Mouse (Mus musculus): ENCODE results near the gene Hoxd11. TPM values are rescaled to one million over a fixed set of nuclear protein-coding genes. Genes with fewer than 3 reads are reported as not detected.

Gene Hoxd11
- polyA plus RNA-seq, 1 experiment from 2014 or later, result not detected

DNA sequence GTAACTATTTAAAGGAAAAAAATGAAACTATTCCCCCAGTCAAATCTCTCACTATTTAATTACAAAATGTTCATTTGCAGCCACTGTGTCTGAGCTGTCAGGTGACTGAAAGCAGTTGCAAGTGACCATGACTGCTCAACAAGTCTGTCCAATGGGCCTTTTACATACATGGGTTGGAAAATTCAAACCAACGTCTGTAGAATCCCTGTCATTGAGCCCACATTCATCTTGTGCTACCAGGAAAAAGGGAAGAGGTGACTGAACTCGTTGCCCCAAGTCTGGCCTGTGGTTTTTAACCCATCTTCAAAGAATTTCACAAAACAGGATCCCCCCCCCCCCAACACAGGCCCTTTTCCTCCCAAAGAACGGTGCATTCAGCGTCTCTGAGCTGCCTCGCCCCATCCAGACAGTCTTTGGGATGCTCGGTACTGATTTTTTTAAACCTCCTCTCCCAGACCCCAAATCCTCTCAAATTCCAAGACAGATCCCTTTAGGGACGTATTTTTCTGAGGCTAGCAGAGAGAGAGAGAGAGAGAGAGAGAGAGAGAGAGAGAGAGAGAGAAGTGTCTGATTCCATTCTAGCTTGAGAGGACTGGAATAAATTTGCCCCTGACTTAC, 16.6 kb downstream of the Hoxd11 start:
- no peak overlapping the region for H3K4me2 ChIP-seq
- H3K27me3 ChIP-seq, result peaks cover 100% of the 10 kb centered on the region
- no peak overlapping the region for H3K4me3 ChIP-seq
- H3K36me3 ChIP-seq (ENCODE audit: poor library complexity, severe bottlenecking), result no peaks in the 10 kb centered on the region
- peaks cover 15% of the 10 kb centered on the region for H3K4me1 ChIP-seq
- WGBS, result 4% methylated on average over 7 of the region's 7 CpGs
- ATAC-seq, result no peak
- no peak overlapping the region for H3K27ac ChIP-seq
- no peak overlapping the region for H3K9ac ChIP-seq
- no peaks in the 10 kb centered on the region for H3K9me3 ChIP-seq (replicated peaks)

DNA sequence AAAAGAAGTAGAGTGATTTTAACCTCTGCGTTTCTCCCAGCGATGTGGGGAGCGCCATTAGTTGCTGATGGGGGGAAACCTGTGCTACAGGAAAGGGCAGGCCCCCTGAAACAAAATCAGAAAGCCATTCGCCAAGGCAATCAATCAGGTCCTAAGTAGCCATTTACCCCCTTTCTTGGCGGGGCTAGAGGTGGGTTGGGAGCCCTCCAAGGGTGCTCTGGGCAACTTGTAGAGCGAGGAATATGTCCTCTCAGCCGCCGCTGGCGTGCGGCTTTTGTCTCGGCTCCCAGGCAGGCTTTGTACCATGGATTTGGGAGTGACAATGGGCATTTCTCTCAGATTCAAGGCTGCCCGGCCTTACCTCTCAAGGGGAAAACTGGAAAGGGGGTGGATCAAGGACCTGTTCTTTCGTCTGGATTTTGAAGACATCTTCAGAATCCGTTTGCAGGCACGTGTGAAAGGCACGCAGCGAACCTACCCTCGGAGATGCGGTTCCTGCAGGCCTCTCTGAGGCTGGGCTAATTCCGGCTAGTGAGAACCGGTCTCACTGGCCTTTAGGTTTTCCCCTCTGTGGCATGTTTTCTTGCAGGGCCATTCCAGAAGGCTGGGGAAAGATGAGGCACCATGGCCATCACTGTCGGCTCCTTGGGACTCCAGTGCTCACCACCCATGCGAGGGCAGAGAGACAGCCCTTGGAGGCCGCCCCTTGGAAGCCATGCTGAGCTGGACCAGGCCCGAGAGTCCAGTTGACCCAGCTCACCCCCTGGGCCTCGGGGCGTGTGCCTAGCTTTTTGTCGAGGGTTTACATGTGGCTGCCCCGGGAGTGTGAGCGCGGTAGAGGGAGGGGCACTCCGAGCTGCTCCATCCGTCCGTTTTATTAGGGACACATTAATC, 17.3 kb downstream of the Hoxd11 start:
- Histone ChIP-seq H3K27ac (no peak overlapping the region), H3K27me3 (peaks cover 100% of the 10 kb centered on the region), H3K4me1 (peaks cover 12% of the 10 kb centered on the region), H3K9me3 (replicated peaks) (no peaks in the 10 kb centered on the region), H3K36me3 (ENCODE audit: poor library complexity, severe bottlenecking) (no peaks in the 10 kb centered on the region), H3K4me2 (no peak overlapping the region), H3K4me3 (no peak overlapping the region), H3K9ac (no peak overlapping the region)
- 2% methylated on average over 34 of the region's 34 CpGs for WGBS
- ATAC-seq, result no peak

DNA sequence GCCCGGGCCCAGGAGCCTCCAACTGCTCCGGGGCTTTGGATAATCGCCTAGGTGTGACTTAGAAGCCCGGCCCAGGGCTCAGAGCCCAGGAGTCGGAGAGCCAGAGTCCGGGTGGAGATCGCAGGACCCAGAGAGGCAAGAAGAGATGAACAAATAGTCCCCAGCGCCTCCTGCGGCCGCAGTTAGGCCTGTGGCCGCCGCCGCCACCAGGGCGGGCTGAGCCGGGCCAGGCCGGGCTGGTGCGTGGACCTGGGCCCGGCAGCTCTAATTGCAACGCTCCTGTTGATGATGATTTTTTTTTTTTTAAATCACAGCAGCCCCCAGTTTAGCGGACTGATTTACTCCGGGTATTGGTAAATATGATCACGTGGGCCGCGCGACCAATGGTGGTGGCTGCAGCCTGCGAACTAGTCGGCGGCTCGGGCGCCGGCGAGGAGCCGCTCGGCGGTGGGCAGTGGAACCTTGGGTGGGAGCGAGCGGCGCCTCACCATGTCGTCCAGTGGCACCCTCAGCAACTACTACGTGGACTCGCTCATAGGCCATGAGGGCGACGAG, 18.3 kb downstream of the Hoxd11 start, which contains the start of gene Hoxd9:
Gene Hoxd9 (plus strand): TSS at position 161 of the 555 bp plus-strand sequence.
- WGBS, result under 1% methylated on average over 43 of the region's 43 CpGs
- ATAC-seq, result peak; percentile 70
- peak within 1 kb of the TSS; percentile 56 for H3K4me2 ChIP-seq
- no peaks in the 10 kb centered on the region for H3K36me3 ChIP-seq (ENCODE audit: poor library complexity, severe bottlenecking)
- H3K9ac ChIP-seq, result no peak within 1 kb of the TSS
- peaks cover 99% of the 10 kb centered on the region for H3K27me3 ChIP-seq
- peaks cover 12% of the 10 kb centered on the region for H3K4me1 ChIP-seq
- H3K4me3 ChIP-seq, result peak within 1 kb of the TSS; percentile 33
- no peak within 1 kb of the TSS for H3K27ac ChIP-seq
- H3K9me3 ChIP-seq (replicated peaks), result no peaks in the 10 kb centered on the region

DNA sequence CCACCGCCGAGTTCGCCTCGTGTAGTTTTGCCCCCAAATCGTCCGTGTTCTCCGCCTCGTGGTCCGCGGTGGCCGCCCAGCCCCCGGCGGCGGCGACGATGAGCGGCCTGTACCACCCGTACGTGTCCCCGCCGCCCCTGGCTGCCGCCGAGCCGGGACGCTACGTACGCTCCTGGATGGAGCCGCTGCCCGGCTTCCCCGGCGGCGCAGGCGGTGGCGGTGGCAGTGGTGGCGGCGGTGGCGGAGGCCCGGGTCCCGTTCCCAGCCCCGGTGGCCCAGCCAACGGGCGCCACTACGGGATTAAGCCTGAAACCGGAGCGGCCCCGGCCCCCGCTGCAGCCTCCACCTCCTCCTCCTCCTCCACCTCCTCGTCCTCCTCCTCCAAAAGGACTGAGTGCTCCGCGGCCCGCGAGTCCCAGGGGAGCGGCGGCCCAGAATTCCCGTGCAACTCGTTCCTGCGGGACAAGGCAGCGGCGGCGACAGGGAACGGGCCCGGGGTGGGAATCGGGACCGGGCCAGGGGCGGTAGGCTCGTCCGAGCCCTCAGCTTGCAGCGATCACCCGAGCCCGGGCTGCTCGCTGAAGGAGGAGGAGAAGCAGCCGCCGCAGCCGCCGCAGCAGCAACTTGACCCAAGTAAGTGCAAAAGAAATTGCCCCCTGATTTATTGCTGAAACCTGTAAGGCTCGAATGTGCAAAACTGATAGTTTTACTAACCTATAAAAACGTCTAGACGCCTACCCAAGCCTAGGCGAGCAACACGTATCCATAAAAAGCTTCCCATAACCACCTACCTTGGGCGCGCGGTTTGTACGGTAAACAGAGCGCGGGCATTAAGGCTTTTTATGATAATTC, 19.1 kb downstream of the Hoxd11 start:
- H3K4me3 ChIP-seq, result peak overlapping the region; percentile 33
- peak overlapping the region; percentile 56 for H3K4me2 ChIP-seq
- H3K36me3 ChIP-seq (ENCODE audit: poor library complexity, severe bottlenecking), result no peaks in the 10 kb centered on the region
- H3K9ac ChIP-seq, result no peak overlapping the region
- ATAC-seq, result peak; percentile 62; the same call in 1 of the 2 replicates
- peaks cover 12% of the 10 kb centered on the region for H3K4me1 ChIP-seq
- no peak overlapping the region for H3K27ac ChIP-seq
- peaks cover 99% of the 10 kb centered on the region for H3K27me3 ChIP-seq
- no peaks in the 10 kb centered on the region for H3K9me3 ChIP-seq (replicated peaks)
- WGBS, result under 1% methylated on average over 81 of the region's 86 CpGs

- Histone ChIP-seq H3K4me2 (no peak overlapping the region), H3K27ac (no peak overlapping the region), H3K9ac (no peak overlapping the region), H3K4me1 (peaks cover 12% of the 10 kb centered on the region), H3K27me3 (peaks cover 99% of the 10 kb centered on the region), H3K4me3 (no peak overlapping the region), H3K36me3 (ENCODE audit: poor library complexity, severe bottlenecking) (no peaks in the 10 kb centered on the region), H3K9me3 (replicated peaks) (no peaks in the 10 kb centered on the region)
- WGBS, result under 1% methylated on average over 17 of the region's 17 CpGs
- no peak for ATAC-seq
Observed at GRCm38 (mm10) chr2:74699053-74699430, 19.7 kb downstream of the Hoxd11 start.

GRCm38 (mm10) chr2:74699664-74700545, 20.5 kb downstream of the Hoxd11 start:
- Histone ChIP-seq H3K27ac (no peak overlapping the region), H3K36me3 (ENCODE audit: poor library complexity, severe bottlenecking) (no peaks in the 10 kb centered on the region), H3K27me3 (peaks cover 99% of the 10 kb centered on the region), H3K4me1 (peaks cover 16% of the 10 kb centered on the region), H3K4me3 (no peak overlapping the region), H3K4me2 (no peak overlapping the region), H3K9me3 (replicated peaks) (no peaks in the 10 kb centered on the region), H3K9ac (no peak overlapping the region)
- 1% methylated on average over 23 of the region's 23 CpGs for WGBS
- ATAC-seq, result no peak

GRCm38 (mm10) chr2:74700546-74701112, 21.3 kb downstream of the Hoxd11 start:
- under 1% methylated on average over 22 of the region's 22 CpGs for WGBS
- H3K9me3 ChIP-seq (replicated peaks), result no peaks in the 10 kb centered on the region
- H3K4me3 ChIP-seq, result no peak overlapping the region
- no peak overlapping the region for H3K27ac ChIP-seq
- H3K36me3 ChIP-seq (ENCODE audit: poor library complexity, severe bottlenecking), result no peaks in the 10 kb centered on the region
- no peak overlapping the region for H3K9ac ChIP-seq
- H3K4me2 ChIP-seq, result no peak overlapping the region
- ATAC-seq, result no peak
- H3K27me3 ChIP-seq, result peaks cover 99% of the 10 kb centered on the region
- H3K4me1 ChIP-seq, result peaks cover 24% of the 10 kb centered on the region

DNA sequence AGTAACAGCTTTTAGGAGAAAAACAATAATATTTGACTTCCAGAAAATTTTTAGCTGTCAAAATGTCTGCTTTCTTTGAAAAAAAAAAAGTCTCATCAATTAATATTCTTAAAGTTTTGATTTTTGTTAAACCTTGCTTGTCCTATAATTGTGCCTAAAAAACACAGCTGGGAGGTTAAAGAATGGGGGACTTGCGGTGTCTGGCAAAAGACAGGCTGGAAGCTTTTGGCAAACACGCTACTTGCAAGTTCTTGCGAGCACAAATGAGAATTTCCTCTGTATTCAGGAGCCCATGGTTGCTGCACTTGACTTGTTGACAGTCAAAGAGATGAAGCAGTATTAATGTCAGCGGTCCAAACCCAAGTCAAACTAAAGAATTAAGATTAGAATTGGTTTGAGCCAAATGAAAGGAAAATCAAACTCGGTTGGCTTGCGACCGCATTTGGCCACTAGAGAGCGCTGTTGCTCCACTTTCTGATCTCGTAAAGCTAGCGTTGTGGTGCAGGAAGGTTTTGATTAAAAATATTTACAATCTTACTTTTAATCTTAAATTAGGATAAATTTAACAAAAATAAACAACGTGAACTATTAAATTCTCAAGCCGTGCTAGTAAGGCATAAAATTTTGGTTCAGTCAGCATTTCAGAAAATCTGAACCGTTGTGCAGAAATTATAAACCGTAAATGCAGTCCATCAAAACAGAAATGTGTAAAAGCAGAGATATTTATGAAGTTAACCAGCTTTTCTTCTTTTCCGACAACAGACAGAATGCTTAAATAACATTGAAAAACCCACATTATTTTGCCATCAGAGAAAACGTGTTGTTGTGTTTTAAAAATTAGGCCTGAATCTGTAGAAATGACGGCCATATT, 22.8 kb downstream of the Hoxd11 start:
- 11% methylated on average over 17 of the region's 17 CpGs for WGBS
- H3K9me3 ChIP-seq (replicated peaks), result no peaks in the 10 kb centered on the region
- H3K27me3 ChIP-seq, result peaks cover 98% of the 10 kb centered on the region
- no peak overlapping the region for H3K4me2 ChIP-seq
- H3K4me1 ChIP-seq, result peaks cover 26% of the 10 kb centered on the region
- no peak for ATAC-seq
- H3K27ac ChIP-seq, result no peak overlapping the region
- H3K4me3 ChIP-seq, result no peak overlapping the region
- H3K9ac ChIP-seq, result no peak overlapping the region
- H3K36me3 ChIP-seq (ENCODE audit: poor library complexity, severe bottlenecking), result no peaks in the 10 kb centered on the region

DNA sequence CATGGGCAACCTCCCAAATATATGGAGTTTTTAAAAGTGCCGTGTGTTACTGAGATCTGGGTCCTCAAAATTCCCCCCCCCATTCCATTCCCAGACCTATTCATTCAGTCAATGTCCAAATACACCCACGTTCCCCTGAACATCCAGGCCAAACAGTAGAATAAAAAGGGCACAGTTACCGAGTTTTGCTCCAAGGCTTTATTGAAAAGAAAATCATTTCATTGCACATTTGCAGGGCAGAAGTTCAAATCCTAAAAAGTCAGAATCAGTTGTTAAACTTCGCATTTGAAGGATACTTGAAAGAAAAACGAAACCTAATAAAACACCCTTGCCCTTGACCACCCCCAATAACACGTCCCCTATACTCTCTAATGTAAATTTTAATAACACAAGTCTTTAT, 23.5 kb downstream of the Hoxd11 start:
- WGBS, result 9% methylated on average over 6 of the region's 6 CpGs
- no peaks in the 10 kb centered on the region for H3K36me3 ChIP-seq (ENCODE audit: poor library complexity, severe bottlenecking)
- H3K4me2 ChIP-seq, result no peak overlapping the region

GRCm38 (mm10) chr2:74703317-74703716, 24.0 kb downstream of the Hoxd11 start:
- H3K9ac ChIP-seq, result no peak overlapping the region
- no peaks in the 10 kb centered on the region for H3K9me3 ChIP-seq (replicated peaks)
- ATAC-seq, result no peak
- H3K27ac ChIP-seq, result no peak overlapping the region
- no peaks in the 10 kb centered on the region for H3K36me3 ChIP-seq (ENCODE audit: poor library complexity, severe bottlenecking)
- H3K4me1 ChIP-seq, result peaks cover 16% of the 10 kb centered on the region
- H3K27me3 ChIP-seq, result peaks cover 98% of the 10 kb centered on the region
- WGBS, result 2% methylated on average over 10 of the region's 10 CpGs
- H3K4me3 ChIP-seq, result no peak overlapping the region
- H3K4me2 ChIP-seq, result no peak overlapping the region

More for the DNA sequence above, 23.5 kb downstream of the Hoxd11 start:
- H3K27ac ChIP-seq, result no peak overlapping the region
- H3K4me1 ChIP-seq, result peaks cover 21% of the 10 kb centered on the region
- no peak overlapping the region for H3K9ac ChIP-seq
- H3K9me3 ChIP-seq (replicated peaks), result no peaks in the 10 kb centered on the region
- H3K4me3 ChIP-seq, result no peak overlapping the region
- no peak for ATAC-seq
- peaks cover 98% of the 10 kb centered on the region for H3K27me3 ChIP-seq

Measured in forebrain, embryonic 13.5 days (tissue).